In genomic region chr17:27175196-27175874, GRCm38 (mm10) we compare ENCODE assay signal across 12 mouse cellular contexts. TPM values are rescaled to one million over a fixed set of nuclear protein-coding genes. Genes with fewer than 3 reads are reported as not detected.
DNase-seq lines count a peak whose midpoint lies in the region; ATAC-seq and TF ChIP-seq lines count a peak whose summit lies in the region.
"Had no signal": no experiment of that assay in that cellular context is flagged by ENCODE, and none has a peak within 500 bp of the region (broad histone marks: within the 10 kb centered on the region; RNA-seq: fewer than 3 reads in every experiment).

No protein-coding gene starts in this region.

- DNase-seq in forebrain, embryonic 10.5 days (ENCODE audit: extremely low spot score, low spot score), result peak; percentile 30
- no peak for DNase-seq in forebrain, postnatal 0 days
- DNase-seq in neural tube, embryonic 11.5 days (ENCODE audit: low spot score), result peak; percentile 73
- DNase-seq in urinary bladder, postnatal 14 days (ENCODE audit: low spot score), result no peak
- DNase-seq in spleen, postnatal 10 days (ENCODE audit: low spot score in 2 of 2), result no peak
- no peak for DNase-seq in adrenal gland, adult 2 months
- DNase-seq: kidney, postnatal 36 days; spleen, adult 18-20 months had no signal

- H3K27me3 ChIP-seq in forebrain, embryonic 10.5 days (ENCODE audit: poor library complexity, severe bottlenecking), result no peaks in the 10 kb centered on the region
- no peaks in the 10 kb centered on the region for H3K27me3 ChIP-seq in forebrain, postnatal 0 days (ENCODE audit: insufficient read depth, low read length)
- H3K27me3 ChIP-seq in embryonic facial prominence, embryonic 12.5 days, result no peaks in the 10 kb centered on the region
- no peaks in the 10 kb centered on the region for H3K27me3 ChIP-seq in intestine, embryonic 15.5 days (replicated peaks)
- H3K27me3 ChIP-seq in neural tube, embryonic 11.5 days (ENCODE audit: control insufficient read depth, insufficient read depth, low read length), result no peaks in the 10 kb centered on the region

- no peak overlapping the region for H3K9ac ChIP-seq in forebrain, postnatal 0 days
- H3K9ac ChIP-seq in embryonic facial prominence, embryonic 12.5 days, result no peak overlapping the region
- no peak overlapping the region for H3K9ac ChIP-seq in intestine, embryonic 15.5 days
- H3K9ac ChIP-seq in neural tube, embryonic 11.5 days (ENCODE audit: low read length), result no peak overlapping the region

- H3K27ac ChIP-seq in forebrain, embryonic 10.5 days, result peak overlapping the region; percentile 57
- H3K27ac ChIP-seq in forebrain, postnatal 0 days (ENCODE audit: low read depth, low read length), result no peak overlapping the region
- peak overlapping the region; percentile 37; the same call in 1 of the 2 replicates for H3K27ac ChIP-seq in embryonic facial prominence, embryonic 12.5 days
- H3K27ac ChIP-seq in intestine, embryonic 15.5 days, result no peak overlapping the region
- peak overlapping the region; percentile 50; the same call in 1 of the 2 replicates for H3K27ac ChIP-seq in neural tube, embryonic 11.5 days (ENCODE audit: low read depth, low read length)
- H3K27ac ChIP-seq: heart, embryonic 10.5 days had no signal

- H3K4me3 ChIP-seq in forebrain, embryonic 10.5 days, result no peak overlapping the region
- H3K4me3 ChIP-seq in forebrain, postnatal 0 days (ENCODE audit: low read depth, low read length), result no peak overlapping the region
- no peak overlapping the region for H3K4me3 ChIP-seq in embryonic facial prominence, embryonic 12.5 days
- H3K4me3 ChIP-seq in intestine, embryonic 15.5 days (replicated peaks), result no peak overlapping the region
- H3K4me3 ChIP-seq in neural tube, embryonic 11.5 days (ENCODE audit: low read depth, low read length), result no peak overlapping the region
- H3K4me3 ChIP-seq: heart, embryonic 10.5 days had no signal

- WGBS in forebrain, embryonic 10.5 days, result 40% methylated on average over 14 of the region's 14 CpGs
- WGBS in forebrain, postnatal 0 days, result 18% methylated on average over 14 of the region's 14 CpGs
- 22% methylated on average over 14 of the region's 14 CpGs for WGBS in embryonic facial prominence, embryonic 12.5 days
- WGBS in intestine, embryonic 15.5 days, result 28% methylated on average over 14 of the region's 14 CpGs
- 22% methylated on average over 14 of the region's 14 CpGs for WGBS in neural tube, embryonic 11.5 days

- H3K4me1 ChIP-seq in forebrain, embryonic 10.5 days, result peaks cover 38% of the 10 kb centered on the region
- no peaks in the 10 kb centered on the region for H3K4me1 ChIP-seq in forebrain, postnatal 0 days (ENCODE audit: insufficient read depth)
- H3K4me1 ChIP-seq in embryonic facial prominence, embryonic 12.5 days, result peaks cover 27% of the 10 kb centered on the region
- H3K4me1 ChIP-seq in intestine, embryonic 15.5 days (replicated peaks), result peaks cover 13% of the 10 kb centered on the region
- peaks cover 17% of the 10 kb centered on the region for H3K4me1 ChIP-seq in neural tube, embryonic 11.5 days (ENCODE audit: control insufficient read depth, insufficient read depth, low read length)

- ATAC-seq in forebrain, postnatal 0 days, result no peak
- peak; percentile 57; the same call in 1 of the 2 replicates for ATAC-seq in embryonic facial prominence, embryonic 12.5 days (ENCODE audit: insufficient number of reproducible peaks, insufficient read depth, low FRiP score, low TSS enrichment)
- ATAC-seq in intestine, embryonic 15.5 days, result peak; percentile 56
- peak; percentile 76 for ATAC-seq in neural tube, embryonic 11.5 days (ENCODE audit: insufficient read depth, low FRiP score, low TSS enrichment)

- no peak for TF ChIP-seq CTCF in forebrain, postnatal 0 days (IDR thresholded peaks at IDR 0.05; ENCODE audit: low read depth)

- no peak overlapping the region for H3K4me2 ChIP-seq in forebrain, postnatal 0 days (ENCODE audit: low read depth)
- peak overlapping the region; percentile 19 for H3K4me2 ChIP-seq in embryonic facial prominence, embryonic 12.5 days (replicated peaks)
- no peak overlapping the region for H3K4me2 ChIP-seq in intestine, embryonic 15.5 days (replicated peaks)
- H3K4me2 ChIP-seq in neural tube, embryonic 11.5 days (ENCODE audit: low read depth), result no peak overlapping the region

- no peaks in the 10 kb centered on the region for H3K36me3 ChIP-seq in forebrain, embryonic 10.5 days (replicated peaks)
- no peaks in the 10 kb centered on the region for H3K36me3 ChIP-seq in forebrain, postnatal 0 days (ENCODE audit: insufficient read depth)
- H3K36me3 ChIP-seq in embryonic facial prominence, embryonic 12.5 days, result no peaks in the 10 kb centered on the region
- no peaks in the 10 kb centered on the region for H3K36me3 ChIP-seq in intestine, embryonic 15.5 days
- no peaks in the 10 kb centered on the region for H3K36me3 ChIP-seq in neural tube, embryonic 11.5 days (ENCODE audit: control insufficient read depth, insufficient read depth, low read length)
- H3K36me3 ChIP-seq: heart, embryonic 10.5 days had no signal

- H3K9me3 ChIP-seq in forebrain, embryonic 10.5 days, result no peaks in the 10 kb centered on the region; the same call in 1 of the 2 replicates
- no peaks in the 10 kb centered on the region for H3K9me3 ChIP-seq in forebrain, postnatal 0 days (ENCODE audit: low read length)
- no peaks in the 10 kb centered on the region for H3K9me3 ChIP-seq in embryonic facial prominence, embryonic 12.5 days
- no peaks in the 10 kb centered on the region for H3K9me3 ChIP-seq in intestine, embryonic 15.5 days
- no peaks in the 10 kb centered on the region for H3K9me3 ChIP-seq in neural tube, embryonic 11.5 days (ENCODE audit: control insufficient read depth, low read length)
- H3K9me3 ChIP-seq: heart, embryonic 10.5 days had no signal

RNA-seq across cellular contexts. Expression of gene Ip6k3, which starts 7.7 kb away (rescaled TPM):
- polyA plus RNA-seq in forebrain, embryonic 10.5 days (2016; fragmentation: Nextera tagmentation; extraction: Ambion mirVana), result 0.06 TPM in 1 of 2 replicates, not detected in the other
- total RNA-seq in forebrain, postnatal 0 days (2014; rRNA removed), result 0.08 TPM in 1 of 2 replicates, not detected in the other
- 0.06 TPM in 2 replicates for polyA plus RNA-seq in forebrain, postnatal 0 days (2015; fragmentation: Nextera tagmentation; extraction: Ambion mirVana)
- polyA plus RNA-seq in embryonic facial prominence, embryonic 12.5 days (2016; fragmentation: Nextera tagmentation; extraction: Ambion mirVana), result 0.13 and 0.35 TPM in 2 replicates
- 0.06 and 0.14 TPM in 2 replicates for polyA plus RNA-seq in intestine, embryonic 15.5 days (2015; fragmentation: Nextera tagmentation; extraction: Ambion mirVana)
- 0.25 and 0.26 TPM in 2 replicates for polyA plus RNA-seq in neural tube, embryonic 11.5 days (2014; fragmentation: Nextera tagmentation; extraction: Ambion mirVana)
- total RNA-seq in adrenal gland, adult 2 months (2021), result 1 to 10 TPM in 1 of 2 experiments, under 1 TPM in 1; 0.69 to 1.9 TPM
- 0.83 and 1.2 TPM in 2 replicates for polyA plus RNA-seq in adrenal gland, adult 2 months (2012; rRNA removed)
- total RNA-seq: common myeloid progenitor, adult 5-6 weeks had no signal

RNA-seq across cellular contexts. Expression of gene Lemd2, which starts 28.9 kb away (rescaled TPM):
- polyA plus RNA-seq in forebrain, embryonic 10.5 days (2016; fragmentation: Nextera tagmentation; extraction: Ambion mirVana), result 14.8 TPM in 2 replicates
- total RNA-seq in forebrain, postnatal 0 days (2014; rRNA removed), result 86.9 and 90.7 TPM in 2 replicates
- polyA plus RNA-seq in forebrain, postnatal 0 days (2015; fragmentation: Nextera tagmentation; extraction: Ambion mirVana), result 17.7 and 19.2 TPM in 2 replicates
- 30.9 and 35.4 TPM in 2 replicates for polyA plus RNA-seq in embryonic facial prominence, embryonic 12.5 days (2016; fragmentation: Nextera tagmentation; extraction: Ambion mirVana)
- polyA plus RNA-seq in intestine, embryonic 15.5 days (2015; fragmentation: Nextera tagmentation; extraction: Ambion mirVana), result 10.9 and 12.2 TPM in 2 replicates
- polyA plus RNA-seq in neural tube, embryonic 11.5 days (2014; fragmentation: Nextera tagmentation; extraction: Ambion mirVana), result 15.9 and 17.9 TPM in 2 replicates
- 10 to 100 TPM; 53.3 to 56.3 TPM for total RNA-seq in adrenal gland, adult 2 months (2021)
- 152 and 185 TPM in 2 replicates for polyA plus RNA-seq in adrenal gland, adult 2 months (2012; rRNA removed)

RNA-seq across cellular contexts. Expression of gene Uqcc2, which starts 41.6 kb away (rescaled TPM):
- 394 and 405 TPM in 2 replicates for polyA plus RNA-seq in forebrain, embryonic 10.5 days (2016; fragmentation: Nextera tagmentation; extraction: Ambion mirVana)
- total RNA-seq in forebrain, postnatal 0 days (2014; rRNA removed), result 214 and 330 TPM in 2 replicates
- polyA plus RNA-seq in forebrain, postnatal 0 days (2015; fragmentation: Nextera tagmentation; extraction: Ambion mirVana), result 388 and 459 TPM in 2 replicates
- 340 and 372 TPM in 2 replicates for polyA plus RNA-seq in embryonic facial prominence, embryonic 12.5 days (2016; fragmentation: Nextera tagmentation; extraction: Ambion mirVana)
- polyA plus RNA-seq in intestine, embryonic 15.5 days (2015; fragmentation: Nextera tagmentation; extraction: Ambion mirVana), result 266 and 272 TPM in 2 replicates
- 345 and 346 TPM in 2 replicates for polyA plus RNA-seq in neural tube, embryonic 11.5 days (2014; fragmentation: Nextera tagmentation; extraction: Ambion mirVana)
- 100 to 1,000 TPM; 218 to 406 TPM for total RNA-seq in adrenal gland, adult 2 months (2021)
- 132 and 172 TPM in 2 replicates for polyA plus RNA-seq in adrenal gland, adult 2 months (2012; rRNA removed)

Comparison
In these comparisons a context has a peak if more than half of its experiments do, and no peak if none do; other contexts are left out.
1. DNase-seq: peak in forebrain, embryonic 10.5 days (single experiment) and neural tube, embryonic 11.5 days (single experiment); none in forebrain, postnatal 0 days (single experiment), urinary bladder, postnatal 14 days (single experiment), spleen, postnatal 10 days (0 of 2) and adrenal gland, adult 2 months (single experiment).
2. H3K27ac ChIP-seq: peak in forebrain, embryonic 10.5 days (single experiment), embryonic facial prominence, embryonic 12.5 days (single experiment) and neural tube, embryonic 11.5 days (single experiment); none in forebrain, postnatal 0 days (single experiment) and intestine, embryonic 15.5 days (single experiment).